Mouse (Mus musculus): ENCODE results near the gene Myof.

Myof gene

DNA sequence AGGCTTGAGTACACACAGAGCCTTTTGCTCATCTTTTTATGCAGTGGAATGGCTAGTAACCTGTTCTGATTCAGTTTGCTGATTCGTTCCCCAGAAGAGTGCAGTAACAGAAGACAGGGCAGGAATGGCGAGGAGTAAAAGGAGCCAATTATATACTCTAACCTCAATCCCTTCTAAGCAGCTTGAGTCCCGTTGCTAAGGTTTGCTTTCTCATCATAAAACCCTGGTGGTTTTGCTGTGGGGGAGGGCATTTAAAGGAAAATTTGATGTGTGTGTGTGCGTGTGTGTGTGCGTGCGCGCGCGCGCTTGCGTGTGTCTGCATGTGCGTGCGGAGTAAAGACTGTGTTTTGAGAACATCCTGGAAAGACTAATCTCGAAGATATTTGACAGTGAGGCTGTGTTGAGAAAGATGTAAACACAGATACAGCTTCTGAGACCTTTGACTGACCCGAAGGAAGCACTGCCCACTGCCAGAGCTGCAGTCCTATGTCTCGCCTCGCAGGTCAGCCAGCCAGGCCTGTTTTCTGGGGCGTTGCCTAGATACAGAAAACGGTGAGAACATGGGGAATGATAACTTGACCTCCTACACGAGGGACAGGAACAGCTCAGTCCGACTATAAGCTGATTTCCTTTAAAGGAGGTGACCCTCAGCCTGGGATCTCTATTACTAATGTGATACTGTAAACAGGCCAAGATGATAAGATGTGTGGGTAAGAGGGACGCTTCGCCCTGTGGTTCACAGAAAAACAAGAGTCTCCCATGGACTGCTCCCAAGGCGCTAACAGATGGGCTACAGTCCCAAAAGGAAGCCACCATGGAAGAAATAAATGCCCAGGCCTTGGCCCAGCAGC lies 39.5 kb downstream of the Myof start:
- WGBS = 72% methylated on average over 24 of the region's 24 CpGs

DNA sequence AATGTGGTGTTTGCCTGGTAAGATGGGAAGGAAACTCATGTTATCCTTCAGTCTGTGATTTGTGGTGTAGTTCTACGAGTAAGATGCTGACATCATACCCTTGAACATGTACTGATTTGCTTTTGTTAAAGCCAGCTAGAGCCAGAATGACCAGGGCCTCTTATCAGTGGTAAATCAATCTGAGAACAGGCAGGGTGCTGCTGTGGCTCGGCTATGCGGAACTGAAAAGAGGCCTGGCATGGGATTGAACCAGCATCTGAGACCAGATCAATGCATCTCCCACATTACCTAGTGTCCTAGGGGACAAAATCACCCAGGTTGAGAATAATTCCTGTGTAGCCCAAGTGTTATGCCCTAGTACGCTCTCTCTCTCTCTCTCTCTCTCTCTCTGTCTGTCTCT lies 40.6 kb downstream of the Myof start:
- WGBS = 83% methylated on average over 4 of the region's 4 CpGs

DNA sequence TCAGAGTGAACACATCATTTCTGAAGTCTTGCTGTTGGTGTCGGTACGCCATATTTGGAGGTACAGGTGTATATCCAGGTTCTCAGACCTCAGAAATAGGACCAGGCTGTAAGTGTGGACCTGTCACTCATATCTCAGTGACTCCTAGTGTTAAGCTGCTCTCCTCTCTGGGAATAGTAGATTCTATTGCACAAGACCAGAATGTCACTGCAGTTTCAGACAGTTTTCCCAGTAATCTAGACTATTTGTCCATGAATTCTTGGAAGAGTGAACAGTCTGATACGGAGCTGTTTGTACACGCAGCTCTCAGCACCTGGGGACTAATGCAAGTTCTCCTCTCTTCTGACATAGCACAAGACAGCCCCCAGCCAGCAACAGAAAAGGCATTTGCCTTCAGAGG lies 42.4 kb downstream of the Myof start:
- 94% methylated on average over 4 of the region's 4 CpGs for WGBS

DNA sequence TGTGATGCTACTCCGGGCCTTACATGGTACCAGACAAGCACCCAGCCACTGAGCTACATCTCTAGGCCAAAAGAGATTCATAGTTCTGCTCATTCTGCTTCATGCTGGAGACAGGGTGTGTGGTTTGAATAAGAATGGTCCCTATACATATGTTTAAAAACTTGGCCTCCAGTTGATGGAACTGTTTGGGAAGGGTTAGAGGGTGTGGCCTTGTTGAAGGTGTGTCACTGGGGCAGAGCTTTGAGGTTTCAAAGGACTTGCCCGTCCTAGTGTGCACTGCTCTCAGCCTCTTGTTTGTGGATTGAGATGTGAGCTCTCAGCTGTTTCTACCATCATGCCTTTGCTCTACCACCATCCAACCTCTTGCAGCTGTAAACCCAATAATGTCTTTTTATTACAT lies 43.4 kb downstream of the Myof start:
- WGBS = 85% methylated on average over 2 of the region's 2 CpGs

DNA sequence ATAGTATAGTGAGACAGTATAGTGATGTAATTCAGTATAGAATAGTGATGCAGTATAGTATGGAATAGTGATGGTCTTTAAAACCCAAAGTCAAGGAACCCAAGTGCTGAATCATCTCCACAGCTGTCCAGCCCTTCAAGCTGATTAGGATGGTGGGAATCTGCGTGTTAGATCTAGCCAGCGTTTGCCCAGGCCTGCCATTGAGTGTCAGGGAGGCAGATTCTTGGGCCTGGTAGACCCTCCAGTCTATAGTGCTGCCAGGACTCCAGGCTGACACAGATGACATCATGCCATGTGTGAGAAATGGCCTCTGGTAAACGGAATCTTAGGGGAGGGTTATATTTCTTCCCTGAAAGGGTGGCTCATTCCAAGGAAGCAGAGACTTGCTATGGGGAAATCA lies 49.1 kb downstream of the Myof start:
- WGBS = 83% methylated on average over 3 of the region's 3 CpGs

DNA sequence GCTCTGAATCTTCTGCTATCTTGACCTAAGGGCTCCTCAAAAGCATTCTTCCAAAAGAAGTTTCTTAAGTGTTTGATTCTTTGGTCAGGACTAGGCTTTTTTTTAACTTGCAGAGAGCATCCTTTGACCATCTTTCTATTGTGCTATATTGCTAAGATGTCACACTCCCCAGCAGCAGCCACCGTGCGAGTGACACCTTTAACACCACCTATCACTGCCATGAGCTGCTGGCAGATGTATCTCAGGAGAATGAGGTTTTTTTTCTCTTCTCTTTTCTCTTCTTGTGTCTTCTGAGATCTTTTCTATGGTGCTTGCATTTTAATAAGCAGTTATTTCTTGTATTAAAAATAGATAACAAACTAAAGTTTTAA lies 51.2 kb downstream of the Myof start:
- WGBS = 26% methylated on average over 2 of the region's 2 CpGs

DNA sequence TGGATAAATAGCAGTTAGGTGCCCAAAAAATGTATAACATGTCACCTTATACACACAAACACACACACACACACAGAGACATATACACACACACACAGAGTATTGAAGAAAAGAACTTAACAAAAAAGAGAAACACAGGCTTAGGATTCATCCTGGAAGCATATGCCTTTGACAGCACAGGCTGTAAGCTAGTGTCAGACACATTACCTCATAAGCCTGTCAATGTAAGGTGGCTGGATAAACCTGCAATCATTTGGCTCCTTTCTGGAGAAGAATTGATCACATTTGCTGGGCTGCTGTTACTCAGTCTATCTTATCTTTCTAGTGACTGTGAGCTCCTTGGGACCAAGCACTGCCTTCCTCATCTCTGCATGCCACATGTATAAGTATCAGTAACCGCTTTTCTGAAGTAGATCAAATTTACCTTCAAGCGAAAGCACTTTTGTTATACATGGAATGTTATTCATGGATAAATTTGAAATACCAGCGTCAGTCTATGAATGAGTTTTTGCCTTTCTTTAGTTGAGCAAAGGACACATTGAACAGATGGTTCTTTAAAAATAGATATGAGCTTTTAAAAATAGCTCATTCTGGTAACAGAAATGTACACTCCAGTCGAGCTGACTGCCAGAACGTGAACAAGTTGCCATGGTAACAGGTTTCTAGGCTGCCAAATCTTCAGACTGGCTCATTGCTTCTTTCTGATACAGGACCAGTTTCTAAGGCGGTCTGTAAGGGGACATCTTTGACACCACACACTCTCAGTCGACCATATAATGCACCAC lies 51.8 kb downstream of the Myof start:
- 17% methylated on average over 7 of the region's 7 CpGs for WGBS

DNA sequence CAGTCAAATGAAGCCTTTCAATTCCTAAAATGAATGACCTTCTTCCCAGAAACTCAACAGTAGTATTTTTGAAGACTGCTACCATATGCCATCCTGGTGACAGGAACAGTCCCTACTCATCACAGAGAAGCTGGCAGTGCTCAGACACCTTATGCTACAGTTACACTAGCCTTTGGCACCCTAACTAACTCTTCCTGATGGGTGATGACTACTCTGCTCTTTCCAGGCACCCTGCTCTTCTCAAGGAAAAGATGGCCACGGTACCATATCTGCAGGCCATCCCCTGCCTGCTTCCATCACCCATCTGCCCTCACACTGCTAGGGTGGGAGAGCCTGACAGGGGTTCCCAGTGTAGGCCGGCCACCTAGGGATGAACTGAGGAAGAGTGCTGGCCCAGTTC lies 53.4 kb downstream of the Myof start:
- 61% methylated on average over 2 of the region's 2 CpGs for WGBS

DNA sequence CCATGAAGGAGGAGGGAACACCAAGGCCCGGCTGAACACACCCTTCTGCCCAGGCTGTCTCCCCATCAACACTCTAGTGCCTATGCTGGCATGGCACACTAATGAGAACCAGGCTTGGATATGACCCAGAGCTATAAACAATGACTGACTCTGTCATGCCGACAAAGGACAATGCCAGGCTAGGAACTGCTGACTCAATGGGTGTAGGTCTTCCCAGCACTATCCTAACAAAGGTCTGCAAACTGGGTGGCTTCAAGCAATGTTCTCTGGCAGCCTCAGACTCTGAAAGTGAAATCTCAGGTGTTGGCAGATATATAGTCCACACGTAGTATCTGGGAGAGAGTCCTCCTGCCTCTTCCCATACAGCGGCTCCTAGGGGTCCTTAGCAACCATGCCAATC lies 55.2 kb downstream of the Myof start:
- 59% methylated on average over 4 of the region's 4 CpGs for WGBS

DNA sequence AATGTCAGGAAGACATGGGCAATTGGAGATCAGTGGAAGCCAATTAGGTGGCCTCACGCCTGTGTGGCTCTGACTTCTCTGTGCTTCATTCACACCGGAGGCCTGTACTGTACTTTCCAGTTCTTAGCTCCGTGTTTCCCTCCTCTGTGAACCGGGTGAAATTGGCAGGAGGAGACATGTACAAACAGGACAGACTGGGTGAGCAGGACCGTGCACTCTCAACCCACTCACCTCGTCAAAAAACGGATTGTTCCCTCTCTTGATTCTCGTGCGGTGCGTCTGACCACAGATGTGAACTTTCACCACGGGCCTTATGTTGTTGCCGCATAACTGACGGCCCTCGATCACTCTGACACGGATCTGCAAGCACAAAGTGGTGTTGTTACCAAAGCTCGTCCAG lies 57.6 kb downstream of the Myof start:
- 92% methylated on average over 16 of the region's 16 CpGs for WGBS

DNA sequence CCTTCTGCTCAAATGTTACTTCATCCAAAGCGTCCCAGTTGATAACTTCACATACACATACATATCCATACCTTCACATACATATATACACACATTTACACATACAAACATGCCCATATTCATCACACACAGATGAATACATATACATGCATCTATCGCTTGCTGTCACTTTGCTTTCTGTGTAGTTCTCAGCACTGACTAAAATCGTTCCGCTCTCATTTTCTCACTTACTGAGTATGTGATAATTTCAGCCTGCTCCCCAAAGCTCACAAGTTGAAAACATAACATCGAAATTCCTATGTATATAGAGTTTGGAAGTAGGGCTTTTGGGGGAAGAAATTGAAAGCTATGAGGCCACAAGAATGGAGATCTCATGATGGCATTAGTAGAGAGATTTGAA lies 67.4 kb downstream of the Myof start:
- WGBS = 48% methylated on average over 5 of the region's 5 CpGs

DNA sequence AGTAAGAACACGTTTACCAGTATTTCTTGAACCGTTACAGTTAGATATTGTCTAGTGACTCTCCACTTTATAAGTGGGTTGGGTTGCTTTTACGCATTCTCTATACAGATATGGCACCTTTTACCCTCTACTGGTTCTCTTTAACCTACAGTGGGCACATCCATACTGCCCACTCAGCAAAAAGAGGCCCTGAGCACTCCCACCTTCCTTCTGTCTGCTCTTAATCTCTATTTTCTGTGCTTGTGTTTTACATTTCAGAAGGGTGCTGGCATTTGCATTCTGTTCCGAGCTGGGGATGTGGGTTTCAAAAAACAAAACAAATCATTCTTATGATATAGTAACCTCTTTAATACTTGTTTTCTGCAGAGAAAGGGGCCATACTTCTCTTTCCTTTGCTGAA lies 72.8 kb downstream of the Myof start:
- WGBS = 71% methylated on average over 4 of the region's 4 CpGs

DNA sequence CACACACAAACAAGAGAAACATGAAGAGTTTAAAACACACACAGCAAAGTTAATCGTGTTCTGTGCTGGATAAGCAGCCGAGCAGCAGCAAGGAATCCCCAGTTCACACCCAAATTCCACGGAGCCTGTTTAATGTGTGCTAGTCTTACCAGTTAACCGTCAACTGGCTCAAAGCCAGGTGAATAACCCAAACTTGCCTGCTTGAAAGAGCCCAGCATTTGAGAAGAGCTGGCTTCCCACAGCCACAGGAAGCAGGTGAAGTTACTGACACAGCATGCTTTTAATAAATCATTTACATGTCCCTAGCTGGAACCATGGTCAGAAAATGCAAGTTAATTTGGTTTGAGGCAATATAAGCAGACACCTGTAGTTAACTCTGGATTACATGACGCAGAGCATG lies 73.4 kb downstream of the Myof start:
- WGBS = 53% methylated on average over 5 of the region's 5 CpGs

DNA sequence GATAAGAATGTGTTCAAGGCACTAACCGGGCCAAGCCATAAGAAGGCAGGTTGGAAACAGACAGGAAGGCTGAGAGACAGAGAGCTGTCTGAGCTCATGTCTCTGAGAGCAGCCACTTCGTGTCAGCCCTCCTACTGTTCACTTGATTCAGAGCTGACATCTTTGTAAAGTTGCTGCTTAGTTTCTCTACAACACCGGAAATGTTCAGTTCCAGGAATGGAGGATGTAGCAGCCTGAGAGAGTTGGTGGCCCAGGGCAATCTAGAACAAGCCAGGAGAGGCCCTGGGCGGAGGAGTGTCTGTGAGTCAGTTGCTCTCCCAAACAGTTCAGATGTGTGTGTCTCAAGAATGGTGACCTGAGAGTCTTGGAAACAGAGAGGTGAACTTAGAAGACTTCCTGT lies 77.5 kb downstream of the Myof start:
- WGBS = 80% methylated on average over 4 of the region's 4 CpGs

DNA sequence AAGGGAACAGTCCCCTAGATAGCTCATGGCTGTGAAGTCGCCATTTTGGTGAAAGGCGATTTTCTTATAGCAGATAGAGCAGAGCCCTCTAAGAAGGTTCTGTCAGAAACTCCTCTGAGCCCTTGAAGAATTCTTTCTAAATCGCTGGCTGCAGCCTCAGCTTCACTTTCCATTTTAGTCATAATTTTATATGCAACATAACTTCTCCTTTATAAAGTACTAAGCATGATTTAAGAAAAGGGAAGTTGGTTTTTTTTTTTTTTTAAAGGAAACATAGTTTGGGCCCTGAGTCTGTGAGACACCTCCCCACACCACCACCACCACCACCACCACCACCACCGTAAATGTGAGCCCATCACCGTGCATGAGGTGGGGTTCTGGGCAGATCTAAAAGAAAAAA lies 80.0 kb downstream of the Myof start:
- WGBS = 73% methylated on average over 5 of the region's 5 CpGs

DNA sequence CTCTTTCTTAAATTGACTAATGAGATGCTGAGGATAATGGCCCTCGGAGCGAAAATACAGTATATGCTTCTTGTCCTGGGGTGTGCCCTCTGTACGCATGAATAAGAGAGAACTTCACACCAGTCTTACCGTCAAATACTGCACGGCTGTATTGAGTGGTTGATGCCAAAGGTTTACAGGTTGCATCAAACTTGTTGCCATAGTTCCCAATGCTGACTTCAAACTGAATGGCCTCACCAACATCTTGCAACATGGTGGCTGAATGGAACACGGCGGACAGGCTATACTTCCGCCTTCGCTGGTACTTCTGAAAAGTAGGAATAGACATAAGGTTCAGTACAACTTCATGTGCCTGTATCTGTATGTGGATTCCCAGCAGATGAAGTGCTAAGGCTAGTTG lies 82.6 kb downstream of the Myof start:
- 96% methylated on average over 9 of the region's 9 CpGs for WGBS

DNA sequence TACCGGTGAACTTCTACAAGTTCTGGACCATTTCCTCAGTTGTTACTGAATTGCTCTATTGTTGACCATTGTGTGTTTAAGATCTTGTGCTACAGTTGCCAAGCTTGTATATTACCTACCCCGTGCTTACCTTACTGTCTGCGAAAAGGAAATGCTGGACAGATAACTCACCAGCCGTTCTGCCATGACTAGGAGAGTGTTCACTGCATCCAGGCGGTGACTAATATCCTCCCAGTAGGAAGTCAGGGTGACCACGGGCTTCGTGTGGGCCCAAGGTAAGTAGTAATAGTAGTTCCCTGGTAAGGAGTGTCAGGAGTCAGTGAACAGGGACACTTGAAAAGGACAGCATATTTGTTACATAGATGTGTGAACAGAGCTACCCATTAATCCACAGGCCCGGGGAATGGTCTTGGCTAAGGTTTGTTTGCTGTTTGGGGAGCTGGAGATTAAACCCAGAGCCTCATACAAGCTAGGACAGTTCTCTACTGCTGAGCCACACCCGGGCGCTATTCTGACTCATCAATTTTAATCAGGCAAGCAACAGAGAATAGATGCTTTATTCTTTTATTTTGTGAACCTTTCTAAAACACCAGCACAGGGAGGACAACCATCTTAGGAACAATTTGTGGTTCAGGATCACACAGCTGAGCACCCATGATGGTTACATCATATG lies 83.7 kb downstream of the Myof start:
- WGBS = 81% methylated on average over 10 of the region's 10 CpGs

DNA sequence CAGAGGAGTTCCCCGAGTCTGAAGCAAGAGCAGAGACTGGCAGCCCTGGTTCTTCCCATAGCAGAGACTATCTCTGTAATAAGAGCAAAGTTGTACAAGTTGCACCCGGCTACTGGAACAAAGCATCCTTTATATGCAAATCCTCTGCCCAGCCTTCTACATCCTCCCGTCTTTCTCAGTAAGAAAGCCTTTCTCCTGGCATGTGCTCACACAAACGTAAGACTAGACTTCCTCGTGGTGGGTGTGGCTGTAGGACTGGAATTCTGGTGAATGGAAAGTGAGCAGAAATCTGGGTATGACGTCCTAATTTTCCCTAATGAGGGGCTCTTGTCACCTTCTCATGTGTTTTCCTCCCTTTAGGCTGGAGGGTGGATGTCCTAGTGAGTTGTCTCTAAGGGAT lies 84.3 kb downstream of the Myof start:
- WGBS = 57% methylated on average over 6 of the region's 6 CpGs

DNA sequence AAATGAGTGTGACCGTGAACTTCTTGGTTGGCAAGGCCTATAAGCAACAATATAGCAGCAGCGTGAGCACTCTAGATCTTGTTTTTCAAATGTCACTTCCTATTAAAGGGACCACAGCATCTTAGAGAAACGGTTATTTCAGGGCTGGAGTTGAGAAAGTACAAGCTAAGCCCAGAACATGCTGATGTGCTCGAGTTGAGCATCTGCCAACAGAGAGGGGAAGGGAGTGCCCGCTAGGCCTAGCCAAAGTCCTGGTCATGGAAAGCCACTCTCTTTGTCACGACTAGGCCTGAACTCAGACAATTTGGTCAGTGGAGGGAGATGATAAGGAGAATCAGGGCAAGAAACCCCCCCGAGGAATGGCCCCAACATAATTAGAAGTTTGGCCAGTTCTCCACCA lies 86.1 kb downstream of the Myof start:
- WGBS = 70% methylated on average over 7 of the region's 7 CpGs

DNA sequence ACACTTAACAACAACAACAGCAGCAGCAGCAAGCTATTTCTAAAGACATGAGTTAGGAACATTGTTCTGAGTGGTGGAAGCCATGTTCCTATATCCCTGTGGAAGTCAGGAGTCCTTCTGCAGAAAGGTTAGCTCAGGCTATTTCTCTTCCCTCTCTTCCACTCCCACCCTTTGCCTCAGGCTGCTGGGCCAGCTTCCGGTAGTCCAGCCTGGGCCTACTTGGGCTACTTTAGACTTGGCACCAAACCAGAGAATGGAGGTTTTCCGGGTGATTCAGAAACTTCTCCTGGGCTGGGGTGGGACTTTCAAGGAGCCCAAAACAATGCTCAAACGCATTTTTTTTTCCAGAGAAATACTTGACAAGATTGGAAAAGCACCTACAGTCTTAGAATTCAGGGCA lies 87.4 kb downstream of the Myof start:
- 59% methylated on average over 3 of the region's 3 CpGs for WGBS

DNA sequence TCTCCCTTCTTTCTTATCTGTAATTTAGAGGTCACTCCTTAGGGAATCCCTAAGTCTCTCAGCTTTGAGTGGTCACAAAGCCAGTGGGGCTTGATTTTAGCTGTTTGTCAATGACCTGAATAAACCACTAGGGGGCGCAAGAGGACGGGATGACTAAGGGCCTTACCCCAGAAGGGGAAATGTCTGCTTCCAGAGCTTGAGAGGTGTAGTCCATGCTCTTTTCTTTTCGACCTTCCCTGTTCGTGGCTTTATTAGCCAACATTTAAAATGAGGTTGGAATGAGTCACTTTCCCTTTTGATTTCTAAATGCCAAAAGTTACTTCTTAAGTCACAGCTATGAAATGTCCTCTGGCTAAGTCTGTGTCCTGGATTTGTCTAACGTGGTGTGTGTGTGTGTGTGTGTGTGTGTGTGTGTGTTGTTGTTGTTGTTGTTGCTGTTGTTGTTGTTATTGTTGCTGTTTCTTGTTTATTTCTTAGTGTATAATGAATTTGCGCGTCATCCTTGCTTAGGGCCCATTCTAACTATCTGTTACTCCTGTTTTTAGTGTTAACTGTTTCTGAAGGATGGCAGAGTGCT lies 87.9 kb downstream of the Myof start:
- WGBS = 29% methylated on average over 7 of the region's 7 CpGs

DNA sequence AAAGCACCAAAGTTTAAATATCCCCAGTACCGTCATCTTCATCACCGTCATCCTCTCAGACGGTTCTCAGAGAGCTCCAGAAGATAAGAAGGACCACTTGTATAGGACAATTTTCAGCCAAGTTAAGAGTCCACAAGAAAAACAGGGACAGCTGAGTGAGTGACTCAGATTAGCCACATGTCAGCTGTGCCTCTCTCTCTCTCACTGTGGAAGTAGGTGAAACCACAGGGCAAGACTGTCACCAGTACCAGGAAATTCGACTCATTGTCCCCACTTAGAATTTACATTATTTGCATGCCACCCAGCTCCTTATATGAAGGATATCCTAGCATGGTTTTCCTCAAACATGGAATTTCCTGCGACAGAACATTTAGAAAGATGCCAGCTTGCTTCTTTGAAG lies 88.6 kb downstream of the Myof start:
- 62% methylated on average over 5 of the region's 5 CpGs for whole genome bisulfite sequencing
